Mouse (Mus musculus) small intestine, adult 2 months (tissue): ENCODE results near the gene RPS10-NUDT3.

ENCODE experiments used
- CTCF ChIP-seq: fragments of 200-500 bp; IDR thresholded peaks from 2 replicates; pipeline ENCODE4 v1.5.1; 2012; ENCODE audit warnings: low read depth, mild to moderate bottlenecking, control low read depth, inconsistent platforms, low read length, moderate library complexity, mixed read lengths; ENCODE audit not compliant: insufficient replicate concordance, insufficient read length; ENCODE audit errors: extremely low read depth
- POLR2A ChIP-seq: fragments of 200-500 bp; IDR thresholded peaks from 2 replicates; pipeline ENCODE4 v1.6.1; 2012; ENCODE audit warnings: low read depth, mild to moderate bottlenecking, control low read depth, inconsistent platforms, low read length, moderate library complexity

GRCm38 (mm10) chr17:27656011-27656399, 21.0 kb upstream of the RPS10-NUDT3 start:
- no peak for TF ChIP-seq CTCF
- no peak for TF ChIP-seq POLR2A
